Mouse (Mus musculus) liver, postnatal 0 days (tissue): ENCODE results near the gene 2610301B20Rik.

Experiments
- CTCF ChIP-seq: sonication (generic); IDR thresholded peaks from 2 replicates; pipeline ENCODE4 v1.5.1; 2016; ENCODE audit warnings: antibody characterized with exemption, low read depth
- EP300 ChIP-seq: IDR thresholded peaks from 2 replicates; pipeline ENCODE4 v1.6.1; 2016; ENCODE audit warnings: antibody characterized with exemption, low read depth, mild to moderate bottlenecking

GRCm38 (mm10) chr4:10915271-10915670 is 41.0 kb downstream of the 2610301B20Rik start:
- TF ChIP-seq EP300 (no peak), CTCF (no peak)
